Mouse (Mus musculus): Measurements from ENCODE around the gene Ripk3. TPM values are rescaled to one million over a fixed set of nuclear protein-coding genes. Genes with fewer than 3 reads are reported as not detected.

Ripk3 gene
- polyA plus RNA-seq, 1 experiment from 2014 or later = 55.8 TPM

Other genes starting within 250 kb of the Ripk3 start
- 46.2 and 51.8 TPM in 2 replicates for gene Pck2, start 248.6 kb downstream of the Ripk3 start, polyA plus RNA-seq (2015; fragmentation: Nextera tagmentation; extraction: Ambion mirVana)
- 102 and 104 TPM in 2 replicates for gene Dcaf11, start 228.9 kb downstream of the Ripk3 start, polyA plus RNA-seq (2015; fragmentation: Nextera tagmentation; extraction: Ambion mirVana)
- 2.0 and 2.2 TPM in 2 replicates for gene A730061H03Rik, start 228.5 kb downstream of the Ripk3 start, polyA plus RNA-seq (2015; fragmentation: Nextera tagmentation; extraction: Ambion mirVana)
- 0.18 and 0.28 TPM in 2 replicates for gene Fitm1, start 213.2 kb downstream of the Ripk3 start, polyA plus RNA-seq (2015; fragmentation: Nextera tagmentation; extraction: Ambion mirVana)
- gene Psme1, start 210.7 kb downstream of the Ripk3 start, polyA plus RNA-seq (2015; fragmentation: Nextera tagmentation; extraction: Ambion mirVana) = 217 and 224 TPM in 2 replicates
- 14.0 and 15.6 TPM in 2 replicates for gene Emc9, start 203.6 kb downstream of the Ripk3 start, polyA plus RNA-seq (2015; fragmentation: Nextera tagmentation; extraction: Ambion mirVana)
- 347 and 368 TPM in 2 replicates for gene Psme2, start 197.8 kb downstream of the Ripk3 start, polyA plus RNA-seq (2015; fragmentation: Nextera tagmentation; extraction: Ambion mirVana)
- gene Rnf31, start 197.2 kb downstream of the Ripk3 start, polyA plus RNA-seq (2015; fragmentation: Nextera tagmentation; extraction: Ambion mirVana) = 19.0 and 19.8 TPM in 2 replicates
- 11.6 and 12.9 TPM in 2 replicates for gene Irf9, start 185.3 kb downstream of the Ripk3 start, polyA plus RNA-seq (2015; fragmentation: Nextera tagmentation; extraction: Ambion mirVana)
- gene Rec8, start 170.8 kb downstream of the Ripk3 start, polyA plus RNA-seq (2015; fragmentation: Nextera tagmentation; extraction: Ambion mirVana) = 13.1 and 13.9 TPM in 2 replicates
- gene Ipo4, start 152.9 kb downstream of the Ripk3 start, polyA plus RNA-seq (2015; fragmentation: Nextera tagmentation; extraction: Ambion mirVana) = 65.5 and 71.1 TPM in 2 replicates
- 0.53 and 0.70 TPM in 2 replicates for gene Gm49378, start 151.0 kb downstream of the Ripk3 start, polyA plus RNA-seq (2015; fragmentation: Nextera tagmentation; extraction: Ambion mirVana)
- 131 and 133 TPM in 2 replicates for gene Tm9sf1, start 145.1 kb downstream of the Ripk3 start, polyA plus RNA-seq (2015; fragmentation: Nextera tagmentation; extraction: Ambion mirVana)
- gene Tssk4, start 138.7 kb downstream of the Ripk3 start, polyA plus RNA-seq (2015; fragmentation: Nextera tagmentation; extraction: Ambion mirVana) = 1.0 and 1.3 TPM in 2 replicates
- gene Mdp1, start 128.4 kb downstream of the Ripk3 start, polyA plus RNA-seq (2015; fragmentation: Nextera tagmentation; extraction: Ambion mirVana) = 65.6 and 70.7 TPM in 2 replicates
- gene Gmpr2, start 116.9 kb downstream of the Ripk3 start, polyA plus RNA-seq (2015; fragmentation: Nextera tagmentation; extraction: Ambion mirVana) = 52.3 and 58.4 TPM in 2 replicates
- 464 and 495 TPM in 2 replicates for gene Nedd8, start 116.7 kb downstream of the Ripk3 start, polyA plus RNA-seq (2015; fragmentation: Nextera tagmentation; extraction: Ambion mirVana)
- 32.6 and 37.1 TPM in 2 replicates for gene Tinf2, start 107.0 kb downstream of the Ripk3 start, polyA plus RNA-seq (2015; fragmentation: Nextera tagmentation; extraction: Ambion mirVana)
- gene Tgm1, start 74.9 kb downstream of the Ripk3 start, polyA plus RNA-seq (2015; fragmentation: Nextera tagmentation; extraction: Ambion mirVana) = 0.75 and 1.4 TPM in 2 replicates
- 36.9 and 37.5 TPM in 2 replicates for gene Rabggta, start 66.6 kb downstream of the Ripk3 start, polyA plus RNA-seq (2015; fragmentation: Nextera tagmentation; extraction: Ambion mirVana)
- 151 and 173 TPM in 2 replicates for gene Dhrs1, start 43.2 kb downstream of the Ripk3 start, polyA plus RNA-seq (2015; fragmentation: Nextera tagmentation; extraction: Ambion mirVana)
- gene Nop9, start 43.2 kb downstream of the Ripk3 start, polyA plus RNA-seq (2015; fragmentation: Nextera tagmentation; extraction: Ambion mirVana) = 28.3 and 33.6 TPM in 2 replicates
- gene Cideb, start 30.4 kb downstream of the Ripk3 start, polyA plus RNA-seq (2015; fragmentation: Nextera tagmentation; extraction: Ambion mirVana) = 118 and 152 TPM in 2 replicates
- 0.35 and 0.82 TPM in 2 replicates for gene Ltb4r2, start 27.4 kb downstream of the Ripk3 start, polyA plus RNA-seq (2015; fragmentation: Nextera tagmentation; extraction: Ambion mirVana)
- 1.0 and 1.1 TPM in 2 replicates for gene Ltb4r1, start 22.9 kb downstream of the Ripk3 start, polyA plus RNA-seq (2015; fragmentation: Nextera tagmentation; extraction: Ambion mirVana)
- gene Adcy4, start 4.8 kb downstream of the Ripk3 start, polyA plus RNA-seq (2015; fragmentation: Nextera tagmentation; extraction: Ambion mirVana) = 6.5 and 6.6 TPM in 2 replicates
- 21.1 and 21.2 TPM in 2 replicates for gene Nfatc4, start 34.3 kb upstream of the Ripk3 start, polyA plus RNA-seq (2015; fragmentation: Nextera tagmentation; extraction: Ambion mirVana)
- 12.6 and 13.6 TPM in 2 replicates for gene Nynrin, start 65.1 kb upstream of the Ripk3 start, polyA plus RNA-seq (2015; fragmentation: Nextera tagmentation; extraction: Ambion mirVana)
- 0.17 and 0.27 TPM in 2 replicates for gene Cbln3, start 95.5 kb upstream of the Ripk3 start, polyA plus RNA-seq (2015; fragmentation: Nextera tagmentation; extraction: Ambion mirVana)
- gene Khnyn, start 96.1 kb upstream of the Ripk3 start, polyA plus RNA-seq (2015; fragmentation: Nextera tagmentation; extraction: Ambion mirVana) = 12.5 and 13.6 TPM in 2 replicates
- 85.2 and 89.2 TPM in 2 replicates for gene Sdr39u1, start 111.4 kb upstream of the Ripk3 start, polyA plus RNA-seq (2015; fragmentation: Nextera tagmentation; extraction: Ambion mirVana)
- gene Cma1, start 155.8 kb upstream of the Ripk3 start, polyA plus RNA-seq (2015; fragmentation: Nextera tagmentation; extraction: Ambion mirVana) = 4.1 and 5.7 TPM in 2 replicates
- not detected in 2 replicates for gene Cma2, start 162.1 kb upstream of the Ripk3 start, polyA plus RNA-seq (2015; fragmentation: Nextera tagmentation; extraction: Ambion mirVana)
- gene Mcpt1, start 229.1 kb upstream of the Ripk3 start, polyA plus RNA-seq (2015; fragmentation: Nextera tagmentation; extraction: Ambion mirVana) = 0.27 and 0.48 TPM in 2 replicates
- not detected in 2 replicates for gene Mcpt9, start 241.6 kb upstream of the Ripk3 start, polyA plus RNA-seq (2015; fragmentation: Nextera tagmentation; extraction: Ambion mirVana)